Mouse (Mus musculus): ENCODE data around the gene Creb3l1. TPM values are rescaled to one million over a fixed set of nuclear protein-coding genes. Genes with fewer than 3 reads are reported as not detected.

Creb3l1 gene
- total RNA-seq, 2 experiments from 2014 or later = 1.1 TPM; not detected in 1

- peak; percentile 38 for ATAC-seq (replicated peaks; ENCODE audit: poor library complexity, severe bottlenecking)
These were observed 17.1 kb downstream of the Creb3l1 start for GRCm38 (mm10) chr2:92006983-92007921.

GRCm38 (mm10) chr2:92006491-92006890, 17.8 kb downstream of the Creb3l1 start:
- no peak for ATAC-seq (replicated peaks; ENCODE audit: poor library complexity, severe bottlenecking)

- peak; percentile 18; the same call in 1 of the 2 replicates for ATAC-seq (replicated peaks; ENCODE audit: poor library complexity, severe bottlenecking)
These were observed 19.7 kb downstream of the Creb3l1 start for GRCm38 (mm10) chr2:92004617-92005016.

- ATAC-seq (replicated peaks; ENCODE audit: poor library complexity, severe bottlenecking) = no peak
These were observed 26.2 kb downstream of the Creb3l1 start for GRCm38 (mm10) chr2:91997905-91998608.

GRCm38 (mm10) chr2:91996006-91996405, 28.3 kb downstream of the Creb3l1 start:
- no peak for ATAC-seq (replicated peaks; ENCODE audit: poor library complexity, severe bottlenecking)

- no peak for ATAC-seq (replicated peaks; ENCODE audit: poor library complexity, severe bottlenecking)
These were observed 30.9 kb downstream of the Creb3l1 start for GRCm38 (mm10) chr2:91993409-91993808.

- ATAC-seq (replicated peaks; ENCODE audit: poor library complexity, severe bottlenecking) = no peak
These were observed 34.6 kb downstream of the Creb3l1 start for GRCm38 (mm10) chr2:91989750-91990149.

- ATAC-seq (replicated peaks; ENCODE audit: poor library complexity, severe bottlenecking) = peak; percentile 56
These were observed 36.8 kb downstream of the Creb3l1 start for GRCm38 (mm10) chr2:91987542-91987941.

GRCm38 (mm10) chr2:91986071-91986470, 38.2 kb downstream of the Creb3l1 start:
- ATAC-seq (replicated peaks; ENCODE audit: poor library complexity, severe bottlenecking) = peak; percentile 43; the same call in 1 of the 2 replicates

- peak; percentile 17 for ATAC-seq (replicated peaks; ENCODE audit: poor library complexity, severe bottlenecking)
These were observed 39.3 kb downstream of the Creb3l1 start for GRCm38 (mm10) chr2:91984906-91985525.

- ATAC-seq (replicated peaks; ENCODE audit: poor library complexity, severe bottlenecking) = peak; percentile 90
These were observed 39.9 kb downstream of the Creb3l1 start for GRCm38 (mm10) chr2:91984439-91984838.

- no peak for ATAC-seq (replicated peaks; ENCODE audit: poor library complexity, severe bottlenecking)
These were observed 43.5 kb downstream of the Creb3l1 start for GRCm38 (mm10) chr2:91980830-91981229.

GRCm38 (mm10) chr2:91980245-91980644, 44.1 kb downstream of the Creb3l1 start:
- no peak for ATAC-seq (replicated peaks; ENCODE audit: poor library complexity, severe bottlenecking)

- no peak for ATAC-seq (replicated peaks; ENCODE audit: poor library complexity, severe bottlenecking)
These were observed 45.8 kb downstream of the Creb3l1 start for GRCm38 (mm10) chr2:91978547-91978946.

GRCm38 (mm10) chr2:91977960-91978359, 46.3 kb downstream of the Creb3l1 start:
- peak; percentile 71 for ATAC-seq (replicated peaks; ENCODE audit: poor library complexity, severe bottlenecking)

GRCm38 (mm10) chr2:91975581-91976541, 48.4 kb downstream of the Creb3l1 start, which contains the start of gene Dgkz:
TSS of gene Dgkz (minus strand) at chr2:91975864.
- no peak for ATAC-seq (replicated peaks; ENCODE audit: poor library complexity, severe bottlenecking)

- ATAC-seq (replicated peaks; ENCODE audit: poor library complexity, severe bottlenecking) = no peak
These were observed 50.7 kb downstream of the Creb3l1 start for GRCm38 (mm10) chr2:91973416-91974135.

GRCm38 (mm10) chr2:91972121-91972566, 52.2 kb downstream of the Creb3l1 start:
- peak; percentile 88 for ATAC-seq (replicated peaks; ENCODE audit: poor library complexity, severe bottlenecking)
